Mouse (Mus musculus) embryonic facial prominence, embryonic 14.5 days (tissue): Measurements from ENCODE around the gene Zfp454. TPM values are rescaled to one million over a fixed set of nuclear protein-coding genes. Genes with fewer than 3 reads are reported as not detected.

ENCODE experiments used
- ATAC-seq: fragments of 200-750 bp; cut with Nextera tagmentation; 2 replicates; pipeline ENCODE4 v1.8.0; 2017; ENCODE audit warnings: low read depth, moderate number of reproducible peaks, moderate TSS enrichment
- DNase-seq: peaks from one replicate; pipeline ENCODE4 v3.0.0-alpha.2; 2015; ENCODE audit warnings: low spot score
- H3K27ac ChIP-seq: fragments of 300-500 bp; sonication (generic); replicated peaks from 2 replicates; pipeline ENCODE4 v1.5.1; 2014; ENCODE audit warnings: low read depth, mild to moderate bottlenecking, low read length, moderate library complexity
- H3K27me3 ChIP-seq: fragments of 300-500 bp; sonication (generic); replicated peaks from 2 replicates; pipeline ENCODE4 v1.6.1; 2014; ENCODE audit warnings: low read length; ENCODE audit not compliant: control insufficient read depth, insufficient read depth
- H3K36me3 ChIP-seq: fragments of 300-500 bp; sonication (generic); 2 replicates; pipeline ENCODE4 v1.6.1; 2014; ENCODE audit warnings: low read length, mixed read lengths; ENCODE audit not compliant: control insufficient read depth, insufficient read depth
- H3K4me1 ChIP-seq: fragments of 300-500 bp; sonication (generic); 2 replicates; pipeline ENCODE4 v1.6.1; 2014; ENCODE audit warnings: antibody characterized with exemption, low read length; ENCODE audit not compliant: control insufficient read depth, insufficient read depth
- H3K4me2 ChIP-seq: fragments of 300-500 bp; sonication (generic); 2 replicates; pipeline ENCODE4 v1.6.1; 2014; ENCODE audit warnings: low read depth, mild to moderate bottlenecking, low read length, moderate library complexity, mixed read lengths
- H3K4me3 ChIP-seq: fragments of 300-500 bp; sonication (generic); 2 replicates; pipeline ENCODE4 v1.5.1; 2014; ENCODE audit warnings: low read depth, mild to moderate bottlenecking, low read length
- H3K9ac ChIP-seq: fragments of 300-500 bp; sonication (generic); 2 replicates; pipeline ENCODE4 v1.6.1; 2014; ENCODE audit warnings: low read depth, mild to moderate bottlenecking, low read length, moderate library complexity, mixed read lengths
- H3K9me3 ChIP-seq: fragments of 300-500 bp; sonication (generic); 2 replicates; pipeline ENCODE4 v1.6.1; 2016; ENCODE audit warnings: low read length; ENCODE audit not compliant: control insufficient read depth
- WGBS: fragments of 180-500 bp; shearing (Covaris S2); extraction: QIAGEN DNeasy Blood & Tissue Kit; methylation state at CpG from one replicate; pipeline ENCODE4 v1.1.7; 2014; 5-methylcytosine and 5-hydroxymethylcytosine counted together
- polyA plus RNA-seq: library from polyadenylated mRNA; unstranded; fragments of >200 nt; fragmentation: Nextera tagmentation; extraction: Ambion mirVana; gene quantifications from 2 replicates; pipeline ENCODE4 v1.2.1, GENCODE M21; 2014

The Zfp454 gene
- polyA plus RNA-seq, 1 experiment from 2014 or later = 6.8 TPM

DNA sequence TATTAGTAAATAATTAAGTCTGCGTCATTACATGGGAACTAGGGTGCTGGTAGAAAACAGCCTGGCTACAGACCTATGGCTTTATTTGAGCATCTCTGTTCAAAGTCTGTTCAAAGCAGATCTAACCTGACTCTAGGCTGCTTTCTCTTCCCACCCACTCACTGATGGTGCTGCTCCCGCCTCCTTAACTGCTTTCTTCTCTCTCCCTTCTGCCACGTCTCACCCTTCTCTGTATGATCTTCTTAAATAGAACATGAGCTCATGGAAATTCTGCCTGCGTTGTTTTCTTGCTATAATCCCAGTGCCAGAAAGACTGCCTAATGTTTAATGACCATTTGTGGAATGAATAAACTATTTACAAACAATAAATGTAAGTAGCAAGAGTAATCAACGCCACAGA lies 20.7 kb upstream of the Zfp454 start:
- no peaks in the 10 kb centered on the region for H3K4me1 ChIP-seq
- H3K9ac ChIP-seq = no peak overlapping the region
- peaks cover 55% of the 10 kb centered on the region for H3K9me3 ChIP-seq
- no peak for ATAC-seq
- no peak for DNase-seq
- peaks cover 94% of the 10 kb centered on the region for H3K36me3 ChIP-seq
- no peak overlapping the region for H3K4me2 ChIP-seq
- H3K4me3 ChIP-seq = no peak overlapping the region
- H3K27ac ChIP-seq = no peak overlapping the region
- WGBS = 88% methylated on average over 5 of the region's 5 CpGs
- no peaks in the 10 kb centered on the region for H3K27me3 ChIP-seq

DNA sequence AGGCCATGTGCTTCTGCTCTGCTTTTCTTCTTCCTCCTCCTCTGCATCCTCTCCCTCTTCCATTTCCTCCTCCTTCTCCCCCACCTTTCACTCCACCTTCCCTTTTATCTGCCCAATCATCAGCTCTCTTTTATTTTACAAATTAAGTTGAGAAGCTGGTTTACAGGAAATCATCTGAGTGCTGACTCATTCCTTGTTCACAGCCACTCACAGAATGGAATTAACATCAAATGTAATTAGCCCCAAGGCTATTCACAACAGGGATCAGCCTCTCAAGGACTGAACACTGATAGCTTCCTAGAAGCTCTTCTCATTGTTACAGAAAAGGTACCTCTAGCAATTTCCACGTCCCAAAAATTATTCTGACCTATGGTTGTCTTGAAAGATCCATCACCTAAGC lies 9.9 kb upstream of the Zfp454 start:
- Histone ChIP-seq H3K9ac (no peak overlapping the region), H3K27ac (no peak overlapping the region), H3K9me3 (peaks cover 72% of the 10 kb centered on the region), H3K4me3 (no peak overlapping the region), H3K36me3 (peaks cover 40% of the 10 kb centered on the region), H3K4me1 (no peaks in the 10 kb centered on the region), H3K4me2 (no peak overlapping the region), H3K27me3 (no peaks in the 10 kb centered on the region)
- WGBS = 85% methylated on average over 1 of the region's 1 CpGs
- no peak for ATAC-seq
- DNase-seq = no peak

DNA sequence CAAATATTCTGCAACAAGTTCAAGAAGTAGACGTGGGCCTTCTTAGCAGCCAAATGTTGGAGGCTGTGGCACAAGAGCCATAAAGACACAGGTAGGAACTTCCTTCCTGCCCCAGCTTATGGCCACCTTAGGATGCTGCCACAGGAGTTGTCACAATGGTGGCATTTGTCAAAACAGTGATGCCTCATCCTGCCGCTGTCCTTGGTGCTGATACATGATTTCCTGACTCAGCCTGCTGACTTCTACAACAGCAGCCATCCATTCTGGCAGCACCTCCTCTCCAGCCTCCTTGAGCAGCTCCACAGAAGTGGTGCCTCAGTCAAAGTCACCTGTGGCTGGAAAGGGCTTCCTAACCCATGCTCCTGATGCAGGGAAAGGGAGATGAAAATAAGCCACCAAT lies 5.0 kb upstream of the Zfp454 start:
- no peak overlapping the region for H3K4me2 ChIP-seq
- peaks cover 24% of the 10 kb centered on the region for H3K9me3 ChIP-seq
- no peaks in the 10 kb centered on the region for H3K27me3 ChIP-seq
- H3K9ac ChIP-seq = no peak overlapping the region
- no peak overlapping the region for H3K27ac ChIP-seq
- ATAC-seq (no peak), DNase-seq (no peak)
- H3K36me3 ChIP-seq = no peaks in the 10 kb centered on the region
- 52% methylated on average over 2 of the region's 2 CpGs for WGBS
- no peaks in the 10 kb centered on the region for H3K4me1 ChIP-seq
- H3K4me3 ChIP-seq = no peak overlapping the region

DNA sequence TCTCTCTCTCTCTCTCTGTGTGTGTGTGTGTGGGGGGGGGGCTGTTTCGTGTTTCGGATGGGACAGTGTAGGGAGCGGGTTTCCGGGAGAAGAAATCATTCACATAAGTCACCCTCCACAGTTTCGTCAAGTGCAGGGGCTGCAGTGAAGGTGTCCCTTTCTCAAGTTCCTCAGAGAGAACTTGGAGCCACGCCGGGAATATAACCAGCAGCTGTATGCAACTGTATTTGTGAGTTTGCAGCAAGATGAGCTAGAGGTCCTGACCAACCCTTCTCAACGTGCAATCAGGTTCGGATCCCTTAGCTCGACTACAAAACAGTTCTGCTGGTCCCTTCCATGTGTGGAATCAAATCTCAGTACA lies 538 bp downstream of the Zfp454 start:
- H3K4me2 ChIP-seq = peak overlapping the region; percentile 89
- H3K36me3 ChIP-seq = peaks cover 28% of the 10 kb centered on the region
- 0 out of 2 replicates have a peak, but pooled peaks cover 3% of the 10 kb centered on the region for H3K4me1 ChIP-seq
- WGBS = 4% methylated on average over 10 of the region's 10 CpGs
- H3K27ac ChIP-seq = peak overlapping the region; percentile 77
- H3K9me3 ChIP-seq = no peaks in the 10 kb centered on the region
- ATAC-seq (peak; percentile 19; the same call in 1 of the 2 replicates), DNase-seq (peak; percentile 31)
- peak overlapping the region; percentile 61 for H3K4me3 ChIP-seq
- H3K27me3 ChIP-seq = no peaks in the 10 kb centered on the region
- peak overlapping the region; percentile 78 for H3K9ac ChIP-seq

DNA sequence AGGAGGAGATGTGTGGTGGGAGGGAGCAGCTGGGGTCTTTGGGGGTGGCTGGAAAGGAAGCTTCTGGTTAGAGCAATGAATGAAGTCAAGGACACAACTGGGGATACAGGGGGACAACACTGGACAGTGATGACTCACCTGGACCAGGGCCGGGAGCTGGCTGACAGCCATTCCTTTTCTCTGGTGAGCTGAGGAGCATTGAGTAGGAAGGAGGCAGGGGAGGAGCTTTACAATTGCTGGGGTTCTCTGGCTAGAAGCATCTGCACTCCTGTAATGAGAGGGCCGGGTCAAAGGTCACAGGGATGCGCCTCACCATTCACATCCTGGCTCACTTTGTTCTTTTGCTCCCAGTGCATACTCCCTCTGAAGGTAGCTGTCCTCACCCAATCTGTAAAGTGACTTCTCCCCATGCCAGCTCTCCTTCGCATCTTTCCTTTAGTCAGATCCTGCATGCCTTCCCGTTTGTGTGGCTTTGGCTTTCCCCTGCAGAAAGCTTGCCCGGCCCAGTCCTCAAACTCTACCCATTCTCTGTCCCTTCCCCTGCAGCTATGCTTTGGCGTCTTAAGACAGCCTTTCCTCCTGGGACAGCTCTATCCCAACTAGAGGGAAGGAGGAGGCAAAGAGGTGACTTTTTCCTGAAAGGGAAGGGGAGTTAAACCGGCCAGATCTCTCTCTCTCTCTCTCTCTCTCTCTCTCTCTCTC lies 1.1 kb downstream of the Zfp454 start:
- Histone ChIP-seq H3K27me3 (no peaks in the 10 kb centered on the region), H3K4me1 (0 out of 2 replicates have a peak, but pooled peaks cover 3% of the 10 kb centered on the region), H3K4me3 (peak overlapping the region; percentile 61), H3K9me3 (no peaks in the 10 kb centered on the region), H3K36me3 (peaks cover 34% of the 10 kb centered on the region), H3K9ac (peak overlapping the region; percentile 78), H3K27ac (peak overlapping the region; percentile 77; the same call in 1 of the 2 replicates), H3K4me2 (peak overlapping the region; percentile 89)
- ATAC-seq (no peak), DNase-seq (peak; percentile 4)
- WGBS = 34% methylated on average over 8 of the region's 8 CpGs

DNA sequence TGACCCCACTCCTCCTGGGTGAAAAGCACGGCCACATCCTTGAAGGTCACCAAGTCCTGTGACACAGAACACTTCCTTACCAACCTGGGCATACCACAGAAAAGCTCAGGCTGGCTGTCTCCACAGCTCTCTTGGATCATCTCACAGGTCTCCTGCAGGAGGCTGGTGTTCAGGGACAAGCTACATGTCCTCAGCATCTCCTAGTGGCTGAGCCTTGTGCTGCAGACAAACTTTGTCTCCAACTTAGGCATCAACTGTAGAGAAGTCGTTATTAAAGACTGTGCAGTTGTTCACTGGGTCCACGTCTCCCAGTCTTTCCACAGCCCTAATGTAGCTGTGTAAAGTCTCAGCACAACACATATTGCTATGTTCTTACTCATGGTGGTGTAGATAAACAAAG lies 3.7 kb downstream of the Zfp454 start:
- 76% methylated on average over 3 of the region's 3 CpGs for WGBS
- Histone ChIP-seq H3K9ac (no peak overlapping the region), H3K4me2 (no peak overlapping the region), H3K9me3 (0 out of 2 replicates have a peak, but pooled peaks cover 9% of the 10 kb centered on the region), H3K36me3 (peaks cover 58% of the 10 kb centered on the region), H3K4me1 (0 out of 2 replicates have a peak, but pooled peaks cover 3% of the 10 kb centered on the region), H3K27me3 (no peaks in the 10 kb centered on the region), H3K4me3 (no peak overlapping the region), H3K27ac (no peak overlapping the region)
- DNase-seq (no peak), ATAC-seq (no peak)

DNA sequence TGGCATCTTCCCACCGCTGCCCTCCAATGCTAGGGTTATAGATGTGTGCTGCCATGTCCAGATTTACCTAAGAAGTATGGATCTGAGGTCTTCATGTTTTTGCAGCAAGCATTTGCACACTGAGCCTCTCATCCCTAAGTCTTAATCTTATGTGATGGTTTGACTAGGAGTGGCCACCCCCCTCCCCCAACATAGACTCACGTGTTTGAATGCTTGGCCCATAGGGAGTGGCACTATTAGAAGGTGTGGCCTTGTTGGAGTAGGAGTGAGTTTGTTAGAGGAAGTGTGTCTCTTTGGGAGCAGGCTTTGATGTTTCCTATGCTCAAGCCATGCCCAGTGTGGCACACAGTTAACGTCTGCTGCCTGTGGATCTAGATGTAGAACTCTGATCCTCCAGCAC lies 8.8 kb downstream of the Zfp454 start:
- H3K36me3 ChIP-seq = peaks cover 92% of the 10 kb centered on the region
- 89% methylated on average over 3 of the region's 3 CpGs for WGBS
- no peaks in the 10 kb centered on the region for H3K4me1 ChIP-seq
- no peak overlapping the region for H3K4me2 ChIP-seq
- H3K27me3 ChIP-seq = no peaks in the 10 kb centered on the region
- no peak for ATAC-seq
- H3K27ac ChIP-seq = no peak overlapping the region
- H3K9me3 ChIP-seq = peaks cover 35% of the 10 kb centered on the region
- DNase-seq = no peak
- no peak overlapping the region for H3K9ac ChIP-seq
- H3K4me3 ChIP-seq = no peak overlapping the region

DNA sequence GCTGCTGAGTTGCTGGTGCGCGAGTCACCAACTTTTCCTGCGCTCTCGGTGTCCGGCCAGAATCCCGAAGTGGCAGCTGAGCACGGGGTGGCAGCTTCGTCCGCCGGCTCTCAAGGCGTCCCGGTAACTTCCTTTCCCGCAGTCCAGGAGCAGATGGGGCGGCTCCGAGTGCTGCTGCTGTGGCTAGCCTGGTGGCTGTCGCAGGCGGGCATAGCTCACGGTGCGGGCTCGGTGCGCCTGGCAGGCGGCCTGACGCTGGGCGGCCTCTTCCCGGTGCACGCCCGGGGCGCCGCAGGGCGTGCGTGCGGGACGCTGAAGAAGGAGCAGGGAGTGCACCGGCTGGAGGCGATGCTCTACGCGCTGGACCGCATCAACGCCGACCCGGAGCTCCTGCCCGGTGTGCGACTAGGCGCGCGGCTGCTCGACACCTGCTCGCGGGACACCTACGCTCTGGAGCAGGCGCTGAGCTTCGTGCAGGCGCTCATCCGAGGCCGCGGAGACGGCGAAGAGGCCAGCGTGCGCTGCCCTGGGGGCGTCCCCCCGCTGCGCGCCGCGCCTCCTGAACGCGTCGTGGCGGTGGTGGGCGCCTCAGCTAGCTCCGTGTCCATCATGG lies 36.4 kb downstream of the Zfp454 start:
- peaks cover 3% of the 10 kb centered on the region; the same call in 1 of the 2 replicates for H3K9me3 ChIP-seq
- H3K4me3 ChIP-seq = peak overlapping the region; percentile 43
- DNase-seq (peak; percentile 2), ATAC-seq (no peak)
- peaks cover 55% of the 10 kb centered on the region for H3K27me3 ChIP-seq
- H3K27ac ChIP-seq = no peak overlapping the region
- no peaks in the 10 kb centered on the region for H3K36me3 ChIP-seq
- peak overlapping the region; percentile 44 for H3K9ac ChIP-seq
- peak overlapping the region; percentile 83 for H3K4me2 ChIP-seq
- peaks cover 6% of the 10 kb centered on the region; the same call in 1 of the 2 replicates for H3K4me1 ChIP-seq
- under 1% methylated on average over 26 of the region's 72 CpGs for WGBS
